Mouse (Mus musculus) G1E (cell line): ENCODE measurements around the gene Hyal3.

ENCODE experiments used
- CTCF ChIP-seq: IDR thresholded peaks from 2 replicates; pipeline ENCODE4 v1.5.1; 2012; ENCODE audit warnings: low read depth, low read length, inconsistent platforms, mixed read lengths
- TAL1 ChIP-seq: conservative IDR thresholded peaks from 2 replicates; pipeline ENCODE4 v1.6.1; 2012; ENCODE audit warnings: low read depth, low read length, inconsistent platforms, mixed read lengths

DNA sequence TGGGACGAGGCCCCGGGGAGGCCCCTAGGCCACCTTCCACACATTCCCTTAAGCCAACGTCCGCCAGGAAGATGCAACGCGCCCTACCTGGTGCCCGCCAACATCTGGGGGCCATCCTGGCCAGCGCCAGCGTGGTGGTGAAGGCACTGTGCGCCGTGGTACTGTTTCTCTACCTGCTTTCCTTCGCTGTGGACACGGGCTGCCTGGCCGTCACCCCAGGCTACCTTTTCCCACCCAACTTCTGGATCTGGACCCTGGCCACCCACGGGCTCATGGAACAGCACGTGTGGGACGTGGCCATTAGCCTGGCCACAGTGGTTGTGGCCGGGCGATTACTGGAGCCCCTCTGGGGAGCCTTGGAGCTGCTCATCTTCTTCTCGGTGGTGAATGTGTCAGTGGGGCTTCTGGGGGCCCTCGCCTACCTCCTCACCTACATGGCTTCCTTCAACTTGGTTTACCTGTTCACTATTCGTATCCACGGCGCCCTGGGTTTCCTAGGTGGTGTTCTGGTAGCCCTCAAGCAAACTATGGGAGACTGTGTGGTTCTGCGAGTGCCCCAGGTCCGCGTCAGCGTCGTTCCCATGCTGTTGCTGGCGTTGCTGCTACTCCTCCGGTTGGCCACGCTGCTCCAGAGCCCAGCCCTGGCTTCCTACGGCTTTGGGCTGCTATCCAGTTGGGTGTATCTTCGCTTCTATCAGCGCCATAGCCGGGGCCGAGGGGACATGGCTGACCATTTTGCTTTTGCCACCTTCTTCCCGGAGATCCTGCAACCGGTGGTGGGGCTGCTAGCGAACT, 46.0 kb upstream of the Hyal3 start:
- TF ChIP-seq CTCF (no peak), TAL1 (no peak)
